Mouse (Mus musculus): ENCODE measurements at regions not wholly inside any gene's neighbourhood (a gene's known extent, or its start where the extent isn't known, plus 50 kb on each side); places are given as distances from the start of the nearest gene placed in this dataset.

- no peak for TF ChIP-seq CTCF (IDR thresholded peaks at IDR 0.05; ENCODE audit: low read depth, low read length)
- no peak for TF ChIP-seq POLR2A (IDR thresholded peaks at IDR 0.05; ENCODE audit: insufficient read depth, low read length)
Measured at GRCm38 (mm10) chr15:51264599-51265163, 2620.0 kb upstream of the Gm7489 start.

Data from ES-Bruce4 (cell line).